Mouse (Mus musculus): Measurements from ENCODE around the gene Mthfd1l.
A peak's percentile ranks its signal among the peaks of the same experiment; 100 is the strongest.

Mthfd1l gene

DNA sequence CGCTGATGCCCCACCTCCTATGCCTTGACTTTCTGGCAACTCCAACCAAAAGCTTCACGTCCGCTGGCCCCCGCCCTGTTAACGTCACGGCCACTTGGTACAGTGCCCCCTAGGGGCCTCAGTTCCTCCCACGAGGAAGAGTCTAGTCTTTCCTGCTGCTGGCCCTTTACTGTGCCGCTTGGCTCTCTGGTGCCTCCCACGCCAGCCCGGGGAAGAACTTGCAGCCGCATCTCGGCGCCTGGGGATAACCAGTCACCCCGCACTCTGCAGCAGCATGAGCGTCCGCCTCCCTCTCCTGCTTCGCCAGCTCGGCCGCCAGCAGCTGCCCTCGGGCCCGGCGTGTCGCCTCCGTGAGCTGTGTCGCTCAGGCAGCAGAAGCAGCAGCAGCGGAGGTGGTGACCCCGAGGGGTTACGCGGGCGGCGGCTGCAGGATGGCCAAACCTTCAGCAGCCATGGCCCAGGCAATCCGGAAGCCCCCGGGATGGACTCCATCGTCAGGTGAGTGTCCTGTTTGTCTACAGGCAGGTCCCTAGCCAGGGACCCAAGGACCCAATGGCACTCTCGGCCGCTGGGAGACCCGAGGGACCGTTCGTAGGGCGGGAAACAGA lies at the start of gene Mthfd1l:
Gene Mthfd1l, plus strand, starts transcription at position 138 of the 608 bp plus-strand sequence.
- peak; percentile 85 to 89 for DNase-seq

DNA sequence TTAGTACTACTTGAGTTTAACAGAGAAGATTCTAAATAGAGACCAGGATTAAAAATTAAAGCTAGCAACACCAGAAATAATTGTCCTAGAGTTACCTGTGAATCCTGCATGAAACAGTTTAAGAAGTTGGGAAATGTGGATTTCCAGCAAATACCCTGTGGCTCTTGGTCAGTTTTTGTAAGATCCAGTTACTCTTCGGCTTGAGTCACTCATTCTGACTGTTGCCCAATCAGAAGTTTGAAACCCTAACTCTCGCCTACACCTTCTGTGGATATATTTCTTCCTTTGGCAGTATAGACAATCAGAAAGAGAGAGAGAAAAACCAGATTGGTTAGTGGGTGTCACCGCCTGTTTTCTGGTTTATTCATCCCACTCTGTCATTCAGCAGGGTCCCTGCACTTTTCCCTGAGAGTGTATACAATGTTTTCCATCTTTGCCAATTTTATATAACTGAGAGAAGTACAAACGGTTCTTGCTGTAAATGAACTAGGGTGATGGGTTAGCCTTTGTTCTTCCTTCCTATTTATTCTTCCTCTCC lies 44.8 kb upstream of the Mthfd1l start:
- DNase-seq: no peak

DNA sequence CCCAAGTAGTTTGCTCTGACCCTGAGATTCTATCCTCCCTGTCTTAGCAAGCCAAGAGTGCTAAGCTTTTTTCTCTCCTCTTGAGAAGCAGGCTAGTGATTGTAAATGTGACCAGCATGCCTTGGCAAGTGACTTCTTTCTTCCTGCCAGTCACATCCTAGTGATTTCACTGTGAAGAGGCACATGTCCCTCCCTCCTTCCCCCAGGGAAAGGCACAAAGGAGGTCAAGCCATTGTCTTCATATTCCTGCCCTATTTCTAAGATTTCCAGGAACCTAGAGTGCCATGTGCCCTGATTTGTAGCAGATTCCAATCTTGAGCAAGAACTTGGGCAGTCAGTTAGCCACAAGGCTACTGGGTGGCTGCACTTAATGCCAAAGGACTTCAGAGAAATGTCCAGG lies 41.1 kb upstream of the Mthfd1l start:
- no peak for DNase-seq

DNA sequence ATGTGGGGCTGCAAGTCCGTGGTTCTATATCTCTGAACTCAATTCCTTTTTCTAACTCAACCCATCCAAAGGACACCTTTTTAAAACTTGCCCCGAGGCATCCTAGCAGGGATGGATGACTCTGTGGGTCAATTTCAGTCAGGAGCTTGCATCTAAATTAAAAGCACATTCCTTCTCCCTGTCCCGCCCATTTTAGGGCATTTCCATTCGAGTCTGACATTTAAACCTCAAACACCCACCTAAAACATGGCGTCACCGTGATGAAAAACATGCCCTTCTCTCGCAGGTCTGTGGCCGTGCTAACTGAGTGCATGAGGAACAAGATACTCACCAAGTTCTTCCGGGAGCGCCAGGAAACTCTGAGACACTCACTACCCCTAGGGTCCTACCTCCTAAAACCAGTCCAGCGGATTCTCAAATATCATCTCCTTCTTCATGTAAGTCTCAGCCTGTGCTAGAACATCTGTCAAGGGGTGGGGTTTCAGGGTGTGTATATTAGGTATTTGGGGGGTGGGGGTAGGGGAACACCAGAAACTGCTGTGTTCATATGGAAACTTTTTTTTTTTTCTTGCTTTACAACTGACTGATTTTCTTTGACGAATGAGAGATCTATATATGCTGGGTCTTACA lies 39.5 kb upstream of the Mthfd1l start:
- DNase-seq: no peak

DNA sequence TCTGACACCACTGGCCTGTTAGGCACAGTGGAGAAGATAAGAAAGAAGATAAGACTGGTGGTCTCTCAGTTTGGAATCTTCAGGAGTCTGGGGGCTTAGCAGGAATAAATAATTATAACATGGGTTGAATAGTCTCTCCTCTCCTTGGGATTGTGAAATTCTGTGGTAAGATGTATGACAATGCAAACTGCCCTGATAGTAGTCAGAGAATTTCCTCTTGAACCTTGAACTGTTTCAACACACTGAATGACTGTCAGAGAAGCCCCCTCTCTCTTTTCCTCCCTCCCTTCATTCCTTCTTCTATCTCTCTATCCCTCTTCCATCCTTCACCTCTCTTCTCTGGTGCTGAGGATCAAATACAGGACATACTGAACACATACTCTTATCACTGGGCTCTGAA lies 36.1 kb upstream of the Mthfd1l start:
- DNase-seq: no peak

DNA sequence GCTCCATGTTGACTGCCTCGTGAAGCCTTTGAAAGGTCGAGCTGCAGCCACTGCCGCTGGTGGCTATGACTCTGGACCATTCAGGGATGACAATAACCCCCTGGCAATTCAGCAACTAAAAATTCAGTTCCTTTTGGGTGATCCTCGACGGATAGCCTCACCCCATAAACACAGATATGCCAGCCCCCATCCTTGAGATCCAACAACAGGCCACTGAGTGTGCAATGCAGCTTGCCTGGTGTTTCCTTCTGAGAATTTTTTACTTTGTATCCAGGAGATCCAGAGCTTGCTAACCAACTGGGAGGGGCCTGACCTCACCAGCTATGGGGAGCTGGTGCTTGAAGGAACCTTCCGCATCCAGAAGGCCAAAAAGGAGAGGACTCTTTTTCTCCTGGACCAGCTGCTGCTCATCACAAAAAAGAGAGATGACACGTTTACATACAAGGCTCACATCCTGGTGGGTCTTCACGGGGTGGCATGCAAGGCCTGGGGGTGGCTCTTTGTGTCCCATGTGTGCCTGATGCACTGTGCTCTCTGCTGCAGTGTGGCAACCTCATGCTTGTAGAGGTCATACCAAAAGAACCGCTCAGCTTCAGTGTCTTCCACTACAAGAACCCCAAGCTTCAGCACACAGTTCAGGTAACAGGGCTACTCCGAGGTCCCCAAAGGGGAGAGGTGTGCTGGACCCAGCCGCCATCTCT lies 32.9 kb upstream of the Mthfd1l start:
- DNase-seq: no peak

DNA sequence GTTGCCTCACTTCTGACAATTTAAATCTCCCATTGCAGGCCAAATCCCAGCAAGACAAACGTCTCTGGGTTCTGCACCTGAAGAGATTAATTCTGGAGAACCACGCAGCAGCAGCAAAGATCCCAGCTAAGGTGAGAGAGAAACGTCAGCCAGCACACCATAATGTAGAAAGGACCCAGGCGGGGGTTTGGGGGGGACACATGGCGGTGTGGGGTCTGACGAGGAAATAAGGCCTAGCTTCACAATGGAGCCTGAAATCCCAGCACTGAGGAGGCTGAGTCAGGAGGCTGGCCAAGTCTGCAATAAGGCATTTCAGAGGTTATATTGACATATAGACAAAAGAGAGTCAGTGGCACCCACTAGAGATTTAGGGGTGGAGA lies 32.3 kb upstream of the Mthfd1l start:
- no peak for DNase-seq

DNA sequence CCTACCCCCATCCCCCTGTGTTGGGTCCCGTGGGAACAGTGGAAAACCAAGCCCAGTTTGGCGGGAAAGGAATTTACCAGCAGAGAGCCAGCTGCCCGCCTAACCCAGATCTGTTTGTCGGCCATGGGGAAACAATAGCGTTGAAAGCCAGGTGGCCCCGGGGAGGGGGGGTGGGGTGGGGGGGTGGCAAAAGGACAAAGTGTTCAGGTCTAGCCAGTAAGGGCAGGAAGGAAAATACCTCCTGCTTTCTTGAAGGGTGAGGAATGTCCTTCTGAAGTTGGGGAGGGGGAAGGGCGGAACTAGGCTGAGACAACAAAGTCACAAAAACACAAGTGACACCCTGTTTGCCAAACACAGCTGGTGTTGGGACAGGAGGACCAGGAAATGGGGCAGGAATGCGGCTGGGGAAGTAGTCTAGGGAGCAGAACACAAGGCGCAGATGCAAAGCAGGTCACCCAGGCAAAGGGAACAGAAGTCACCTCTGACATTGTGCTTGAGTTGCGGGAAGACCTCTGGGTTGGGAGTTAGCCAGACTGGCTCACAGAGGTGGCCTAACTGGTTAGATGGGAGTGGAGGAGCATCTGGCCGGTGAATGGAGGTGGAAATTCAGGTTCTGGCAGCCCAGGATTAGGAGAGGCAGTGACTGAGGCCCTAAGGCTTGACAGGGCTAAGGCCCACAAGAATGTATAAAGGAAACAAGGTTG lies 31.7 kb upstream of the Mthfd1l start:
- peak; percentile 82 to 88 for DNase-seq

DNA sequence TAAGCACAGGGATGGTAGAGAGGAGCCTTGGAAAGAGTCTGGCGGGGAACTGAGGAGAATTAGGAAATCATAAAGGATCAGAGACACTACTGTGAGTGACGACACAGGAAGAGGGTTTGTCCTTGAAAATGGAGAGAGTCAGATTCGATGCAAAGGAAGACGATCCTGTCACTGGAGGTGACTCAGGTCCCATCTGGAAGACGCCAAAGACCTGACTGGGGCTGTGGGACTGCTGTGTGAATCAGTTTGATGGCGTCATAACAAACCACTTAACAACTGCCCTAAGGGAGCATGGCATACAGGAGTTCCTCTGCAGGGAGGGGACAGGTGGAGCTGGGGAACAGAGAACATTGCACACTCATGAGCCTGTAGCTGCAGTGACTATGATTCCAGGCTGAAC lies 30.6 kb upstream of the Mthfd1l start:
- DNase-seq: no peak

DNA sequence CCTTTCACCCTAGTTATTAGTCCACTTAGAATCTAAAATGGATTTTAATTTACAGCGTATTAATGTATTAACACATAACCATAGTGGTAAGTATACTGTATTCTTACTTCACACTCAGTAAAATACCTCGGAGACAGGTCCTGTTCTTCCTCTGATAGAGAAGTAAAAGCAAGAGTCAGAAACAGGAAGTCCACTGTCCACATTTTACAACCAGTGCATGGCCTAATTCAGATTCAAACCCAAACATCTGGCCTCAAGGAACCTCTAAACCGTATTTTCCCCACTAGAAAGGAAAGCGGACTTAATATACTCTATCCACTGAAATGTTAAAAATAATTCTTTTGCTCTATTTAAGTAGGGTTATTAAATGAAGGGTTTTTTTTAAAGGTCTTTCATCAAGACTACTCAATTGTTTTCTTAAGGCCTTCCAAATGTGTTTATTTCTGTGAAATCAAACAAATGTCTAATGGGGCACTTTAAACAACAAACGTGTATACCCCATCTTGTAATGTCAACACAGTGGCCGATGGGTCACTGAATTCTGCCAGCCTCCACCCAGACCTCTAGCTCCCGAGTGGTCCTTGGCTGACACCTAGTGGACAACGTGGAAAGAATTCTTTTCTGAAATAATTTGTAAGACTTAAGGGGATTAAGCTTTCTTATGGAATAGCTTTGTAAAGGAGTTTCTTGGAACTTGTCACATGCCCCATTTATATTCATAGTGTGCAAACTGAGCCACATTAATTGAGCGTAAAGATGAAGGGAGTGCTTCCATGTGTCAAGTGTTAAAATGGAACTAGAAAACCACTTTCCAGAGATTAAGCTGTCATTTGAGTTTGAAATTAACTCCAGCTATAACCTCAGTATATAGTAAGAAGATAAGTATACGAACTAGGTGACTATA lies 29.2 kb upstream of the Mthfd1l start:
- DNase-seq: peak; percentile 56 to 77

DNA sequence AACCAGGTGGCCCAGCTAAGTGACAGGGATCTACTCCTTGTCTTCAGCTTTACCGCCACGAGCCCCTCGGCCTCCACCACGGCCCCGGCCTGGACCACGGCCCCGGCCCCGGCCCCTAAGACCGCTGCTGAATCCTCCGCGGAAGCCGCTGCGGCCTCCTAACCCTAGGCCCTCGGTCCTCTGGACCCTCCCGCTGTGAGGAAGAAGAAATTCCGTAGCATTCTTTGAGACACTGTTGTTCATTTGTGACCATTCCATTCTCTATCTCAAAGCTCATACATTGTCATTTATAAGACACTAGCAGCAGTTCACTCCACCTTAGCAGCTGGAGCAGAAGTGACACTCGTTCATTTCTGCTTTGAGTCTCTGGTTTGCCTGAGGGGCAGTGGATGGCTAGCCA lies 26.0 kb upstream of the Mthfd1l start:
- DNase-seq: no peak

DNA sequence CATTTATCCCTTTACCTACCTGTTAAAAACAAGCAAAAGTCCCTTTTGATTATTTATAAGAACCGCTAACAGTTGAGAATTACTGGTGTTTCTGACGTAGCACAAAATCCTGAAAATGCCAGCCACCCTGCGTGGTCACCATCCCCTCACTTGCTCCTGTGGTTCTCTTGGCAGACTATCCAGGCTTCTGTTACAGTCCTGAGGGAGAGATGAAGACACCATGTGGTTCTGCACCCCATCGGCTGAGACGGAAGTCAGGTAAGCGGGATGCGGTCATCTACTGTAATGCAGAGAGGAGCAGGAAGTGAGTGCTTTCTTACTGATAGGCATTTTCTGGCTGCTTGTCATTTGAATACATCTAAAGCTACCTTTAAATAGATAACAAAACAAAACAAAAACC lies 25.6 kb upstream of the Mthfd1l start:
- DNase-seq: no peak

DNA sequence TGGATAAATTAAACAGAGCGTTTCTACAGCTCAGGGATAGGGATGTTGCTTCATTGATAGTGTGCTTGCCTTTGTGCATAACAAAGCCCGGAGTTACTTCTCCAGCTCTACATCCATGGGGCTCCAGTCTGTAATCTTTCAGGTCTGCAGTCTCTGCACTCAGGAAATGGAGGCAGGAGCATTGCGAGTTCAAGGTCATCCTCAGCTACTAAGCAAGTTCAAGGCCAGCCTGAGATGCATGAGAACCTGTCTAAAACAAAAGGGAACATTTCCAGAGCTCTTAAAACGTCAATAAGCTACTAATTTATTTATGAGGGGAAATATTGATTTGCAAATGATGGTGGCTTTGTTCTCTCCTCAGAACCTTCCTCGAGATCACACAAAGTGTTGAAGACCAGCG lies 23.6 kb upstream of the Mthfd1l start:
- DNase-seq: no peak

DNA sequence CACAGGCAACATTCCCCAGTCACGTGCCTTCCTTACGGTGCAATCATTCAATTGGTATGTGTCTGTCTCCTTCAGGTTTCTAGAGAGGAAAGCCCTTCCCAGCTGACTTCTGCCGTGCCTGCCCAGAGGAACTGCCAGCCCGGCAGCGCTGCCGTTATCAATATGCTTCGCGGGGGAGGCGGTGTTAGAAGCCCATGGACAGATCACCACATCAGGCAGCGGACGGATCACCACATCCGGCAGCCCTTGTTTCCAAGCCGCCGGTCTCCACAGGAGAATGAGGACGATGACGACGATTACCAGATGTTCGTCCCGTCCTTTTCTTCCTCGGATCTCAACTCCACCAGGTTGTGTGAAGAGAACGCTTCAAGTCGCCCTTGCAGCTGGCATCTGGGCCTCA lies 16.4 kb upstream of the Mthfd1l start:
- DNase-seq: no peak

DNA sequence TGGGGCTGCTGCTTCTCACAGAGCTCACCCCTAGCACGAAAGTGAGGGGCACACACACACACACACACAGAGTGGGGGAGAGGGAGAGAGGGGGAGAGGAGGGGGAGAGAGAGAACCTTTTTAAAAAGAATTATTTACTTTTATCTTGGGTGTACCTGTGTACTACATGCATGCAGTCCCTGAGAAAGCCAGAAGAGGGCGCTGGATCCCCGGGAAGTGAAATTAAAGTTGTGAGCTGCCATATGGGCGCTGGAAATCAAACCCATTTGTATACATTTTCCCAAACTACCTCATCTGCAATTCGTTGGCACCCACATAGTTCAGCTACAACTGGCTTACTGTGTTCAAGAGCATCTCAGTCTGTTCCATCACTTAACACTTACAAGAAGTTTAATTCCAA lies 14.3 kb upstream of the Mthfd1l start:
- no peak for DNase-seq

DNA sequence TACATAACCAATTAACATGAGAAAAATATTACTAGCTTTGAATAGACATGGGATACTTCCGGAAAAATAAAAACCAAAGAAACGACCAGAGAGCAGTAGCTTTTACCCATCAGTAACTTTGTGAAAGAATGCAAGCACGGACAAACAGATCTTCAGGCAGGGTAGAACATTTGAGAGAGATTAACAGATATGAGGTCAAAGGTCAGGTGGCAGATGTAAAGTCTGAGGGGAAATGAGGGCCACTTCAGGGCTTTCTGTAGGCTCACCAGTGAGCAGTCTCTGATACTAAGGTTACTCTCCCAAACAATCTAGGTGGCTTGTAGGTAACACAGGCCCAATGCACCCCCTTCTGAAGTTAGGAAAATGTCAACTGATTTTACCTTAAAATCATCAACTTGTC lies 3.9 kb upstream of the Mthfd1l start:
- DNase-seq: no peak

DNA sequence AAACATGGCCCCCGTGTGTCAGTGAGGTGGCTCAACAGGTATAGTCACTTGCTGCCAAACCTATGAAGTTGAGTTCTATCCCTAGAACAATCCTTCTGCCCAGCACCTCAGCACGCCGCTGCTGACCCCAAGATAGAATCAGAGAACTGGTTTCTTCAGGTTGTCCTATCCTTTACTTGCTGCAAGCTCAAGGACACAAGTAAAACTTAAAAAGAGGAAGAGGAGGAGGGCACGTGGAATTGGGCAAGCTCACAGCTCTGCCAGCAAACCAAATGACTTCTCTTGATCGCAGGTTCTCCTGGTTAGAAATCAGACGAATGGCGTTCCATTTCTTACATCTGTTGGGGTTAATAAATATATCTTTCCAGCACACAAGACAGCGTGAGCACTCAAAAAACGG lies 681 bp upstream of the Mthfd1l start:
- no peak for DNase-seq

DNA sequence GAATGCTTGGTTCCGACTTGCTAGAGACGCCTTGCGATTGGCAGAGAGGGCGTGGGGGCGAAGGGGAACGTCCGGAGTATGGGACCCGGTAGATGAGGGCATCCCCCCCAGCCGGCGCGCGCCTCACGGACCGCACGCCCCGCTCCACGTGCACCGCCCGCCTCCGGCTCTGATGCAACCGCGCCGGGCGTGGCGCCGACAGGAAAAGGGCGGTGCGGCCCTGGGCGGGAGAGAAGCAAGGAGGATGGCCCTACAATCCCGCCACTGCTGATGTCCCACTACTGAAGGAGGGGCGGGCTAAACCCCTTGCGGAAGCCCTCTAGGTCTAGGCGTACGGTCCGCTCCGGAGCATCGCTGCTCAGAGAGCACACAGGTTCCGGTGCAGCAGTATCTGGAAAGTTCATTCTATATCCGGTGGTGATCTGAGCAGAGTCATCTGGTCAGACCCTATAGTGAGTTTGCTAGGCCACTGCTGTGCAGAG lies 712 bp downstream of the Mthfd1l start:
- peak; percentile 86 to 90 for DNase-seq

DNA sequence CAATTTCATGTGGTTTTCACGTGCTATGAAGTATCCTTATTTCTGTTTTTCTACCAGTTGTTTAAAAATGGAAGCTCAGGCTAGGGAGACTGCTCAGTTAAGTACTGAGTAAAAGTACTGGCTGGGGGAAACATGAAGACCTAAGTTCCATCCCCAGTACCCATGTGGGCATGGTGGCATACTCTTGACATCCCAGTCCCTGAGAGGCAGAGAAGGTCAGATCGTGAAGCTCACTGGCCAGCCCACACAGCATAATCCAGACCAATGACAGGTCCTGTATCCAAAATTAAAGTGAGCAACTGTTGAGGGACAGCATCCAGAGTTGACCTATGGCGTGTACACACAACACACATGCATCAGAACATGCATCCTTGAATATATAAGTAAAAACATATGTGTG lies 1.5 kb downstream of the Mthfd1l start:
- no peak for DNase-seq

DNA sequence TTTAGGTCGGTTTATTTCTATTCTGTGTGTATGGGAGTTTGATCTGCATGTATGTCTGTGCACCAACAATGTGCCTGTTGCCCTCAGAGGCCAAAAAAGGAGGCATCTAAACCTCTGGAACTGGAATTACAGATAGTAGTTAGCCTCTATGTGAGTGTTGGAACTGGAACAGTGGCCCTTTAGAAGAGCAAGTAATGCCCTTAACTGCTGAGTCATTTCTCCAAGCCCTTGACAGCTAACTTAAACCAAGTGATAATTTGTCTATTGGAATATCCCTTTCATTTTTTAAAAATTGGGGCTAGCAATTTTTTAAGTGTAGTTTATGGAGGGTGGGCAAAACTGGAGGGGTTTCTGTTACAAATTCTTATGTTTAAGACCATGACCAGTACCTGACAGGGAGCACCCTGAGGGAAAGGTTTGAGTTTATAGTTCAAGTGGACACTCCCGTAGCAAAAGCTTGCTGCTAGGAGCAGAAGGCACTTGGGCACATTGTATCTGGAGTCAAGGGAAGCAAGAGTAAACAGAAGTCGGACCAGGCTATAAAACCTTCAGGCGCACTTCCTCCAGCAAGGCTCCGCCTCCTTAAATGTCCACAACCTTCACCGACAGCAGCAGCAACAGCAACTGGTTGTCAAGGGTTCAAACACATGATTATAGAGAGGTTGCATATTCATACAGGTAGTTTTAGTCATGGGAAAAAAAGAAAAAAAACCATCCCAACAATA lies 3.1 kb downstream of the Mthfd1l start:
- peak in 1 of 2 experiments; percentile 29 for DNase-seq

DNA sequence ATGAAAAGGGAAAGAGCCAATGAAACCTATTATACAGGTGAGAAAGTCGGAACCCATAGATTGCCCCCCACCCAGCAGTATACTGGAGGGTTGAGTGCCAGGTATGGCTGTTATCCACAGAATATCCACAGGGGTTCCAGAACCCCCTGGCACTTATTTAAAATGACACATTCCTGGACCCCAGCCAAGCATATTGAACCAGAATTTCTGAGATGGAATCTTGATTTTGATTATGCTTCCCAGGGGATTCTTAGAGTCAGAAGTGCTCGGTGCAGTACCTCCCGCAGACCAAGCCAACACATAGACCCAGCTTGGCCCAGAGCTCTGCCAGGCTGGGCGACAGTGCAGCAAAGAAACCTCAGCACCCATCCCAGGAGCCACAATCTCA lies 3.7 kb downstream of the Mthfd1l start:
- DNase-seq: no peak

DNA sequence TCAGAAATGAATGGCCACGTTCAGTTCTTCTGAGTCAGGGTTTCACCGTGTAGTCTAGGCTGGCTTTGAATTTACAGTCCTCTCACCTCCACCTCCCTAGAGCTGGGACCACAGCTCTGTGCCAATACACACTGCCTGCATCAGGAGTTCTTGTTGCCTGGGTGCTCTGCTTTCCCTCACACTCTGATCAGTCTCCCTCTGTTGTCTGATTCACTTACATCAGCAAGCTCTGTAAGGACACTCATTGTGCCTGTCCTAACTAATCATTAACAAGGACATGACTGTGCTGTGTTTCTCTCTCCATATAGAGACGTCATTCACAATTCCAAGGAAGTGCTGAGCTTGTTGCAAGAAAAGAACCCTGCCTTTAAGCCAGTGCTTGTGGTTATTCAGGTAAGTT lies 5.4 kb downstream of the Mthfd1l start:
- no peak for DNase-seq
